Mouse (Mus musculus) midbrain, embryonic 12.5 days (tissue): ENCODE results near the gene Rbl1. TPM values are rescaled to one million over a fixed set of nuclear protein-coding genes. Genes with fewer than 3 reads are reported as not detected.
"Not testable (repeated sequence)": the region's sequence is repeated elsewhere in the genome, so short reads cannot be mapped to it uniquely, and the experiment has no call there.

ENCODE experiments used
- ATAC-seq: fragments of 200-750 bp; cut with Nextera tagmentation; 2 replicates; pipeline ENCODE4 v1.8.0; 2017; ENCODE audit warnings: low read depth, moderate TSS enrichment, moderate library complexity; ENCODE audit not compliant: low FRiP score
- H3K27ac ChIP-seq: fragments of 300-500 bp; sonication (generic); replicated peaks from 2 replicates; pipeline ENCODE4 v1.5.1; 2016; ENCODE audit warnings: mild to moderate bottlenecking
- H3K27me3 ChIP-seq: fragments of 300-500 bp; sonication (generic); 2 replicates; pipeline ENCODE4 v1.6.1; 2016; ENCODE audit warnings: mild to moderate bottlenecking
- H3K36me3 ChIP-seq: fragments of 300-500 bp; sonication (generic); 2 replicates; pipeline ENCODE4 v1.6.1; 2016
- H3K4me1 ChIP-seq: fragments of 300-500 bp; sonication (generic); 2 replicates; pipeline ENCODE4 v1.6.1; 2016
- H3K4me2 ChIP-seq: fragments of 300-500 bp; sonication (generic); replicated peaks from 2 replicates; pipeline ENCODE4 v1.6.1; 2016; ENCODE audit warnings: mild to moderate bottlenecking, moderate library complexity
- H3K4me3 ChIP-seq: fragments of 300-500 bp; sonication (generic); 2 replicates; pipeline ENCODE4 v1.5.1; 2016; ENCODE audit warnings: mild to moderate bottlenecking
- H3K9ac ChIP-seq: fragments of 300-500 bp; sonication (generic); replicated peaks from 2 replicates; pipeline ENCODE4 v1.6.1; 2016; ENCODE audit warnings: mild to moderate bottlenecking, moderate library complexity
- H3K9me3 ChIP-seq: fragments of 300-500 bp; sonication (generic); 2 replicates; pipeline ENCODE4 v1.6.1; 2016; ENCODE audit warnings: mild to moderate bottlenecking
- WGBS: fragments of 180-500 bp; shearing (Covaris S2); methylation state at CpG from one replicate; pipeline ENCODE4 v1.1.7; 2016; 5-methylcytosine and 5-hydroxymethylcytosine counted together
- polyA plus RNA-seq: library from polyadenylated mRNA; unstranded; fragments of >200 nt; fragmentation: Nextera tagmentation; extraction: Ambion mirVana; gene quantifications from 2 replicates; pipeline ENCODE4 v1.2.1, GENCODE M21; 2016

Rbl1 gene
- polyA plus RNA-seq, 1 experiment from 2014 or later, result 30.5 TPM

- Histone ChIP-seq H3K27me3 (no peaks in the 10 kb centered on the region), H3K9ac (no peak overlapping the region), H3K36me3 (peaks cover 36% of the 10 kb centered on the region), H3K27ac (no peak overlapping the region), H3K9me3 (no peaks in the 10 kb centered on the region), H3K4me3 (no peak overlapping the region), H3K4me2 (no peak overlapping the region), H3K4me1 (peaks cover 10% of the 10 kb centered on the region)
- no peak for ATAC-seq
- WGBS, result 89% methylated on average over 6 of the region's 6 CpGs
These were observed 3.1 kb downstream of the Rbl1 start for GRCm38 (mm10) chr2:157201081-157201830.

DNA sequence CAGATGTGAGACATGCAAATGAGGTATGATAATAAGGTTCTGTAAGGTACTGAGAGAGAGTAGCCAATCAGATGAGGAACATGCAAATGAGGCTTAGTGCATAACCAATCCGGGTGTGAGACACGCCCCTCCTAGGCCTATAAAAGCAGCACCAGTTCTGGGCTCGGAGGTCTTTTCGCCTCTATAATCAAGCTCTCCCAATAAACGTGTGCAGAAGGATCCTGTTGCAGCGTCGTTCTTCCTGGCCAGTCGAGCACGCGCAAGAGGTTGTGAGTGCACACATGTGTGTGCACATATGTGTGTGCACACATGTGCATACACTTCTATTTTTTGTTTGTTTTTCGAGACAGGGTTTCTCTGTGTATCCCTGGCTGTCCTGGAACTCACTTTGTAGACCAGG is 5.9 kb downstream of the Rbl1 start:
- H3K27me3 ChIP-seq, ATAC-seq: not testable (repeated sequence)

GRCm38 (mm10) chr2:157190651-157191050 is 13.7 kb downstream of the Rbl1 start:
- H3K4me3 ChIP-seq, result no peak overlapping the region
- no peak for ATAC-seq
- H3K36me3 ChIP-seq, result peaks cover 92% of the 10 kb centered on the region
- no peaks in the 10 kb centered on the region for H3K4me1 ChIP-seq
- 97% methylated on average over 4 of the region's 4 CpGs for WGBS
- H3K9ac ChIP-seq, result no peak overlapping the region
- no peak overlapping the region for H3K27ac ChIP-seq
- no peaks in the 10 kb centered on the region for H3K27me3 ChIP-seq
- no peaks in the 10 kb centered on the region for H3K9me3 ChIP-seq
- no peak overlapping the region for H3K4me2 ChIP-seq

More for the DNA sequence above, 5.9 kb downstream of the Rbl1 start:
- H3K27ac ChIP-seq, H3K9ac ChIP-seq, H3K4me2 ChIP-seq, H3K4me1 ChIP-seq, H3K9me3 ChIP-seq, H3K4me3 ChIP-seq: not testable (repeated sequence)
- WGBS, result 98% methylated on average over 11 of the region's 11 CpGs
- peaks cover 62% of the 10 kb centered on the region for H3K36me3 ChIP-seq

- Histone ChIP-seq H3K4me3 (no peak overlapping the region), H3K4me2 (no peak overlapping the region), H3K4me1 (no peaks in the 10 kb centered on the region), H3K27me3 (no peaks in the 10 kb centered on the region), H3K9me3 (no peaks in the 10 kb centered on the region), H3K9ac (no peak overlapping the region), H3K27ac (no peak overlapping the region), H3K36me3 (peaks cover 83% of the 10 kb centered on the region)
- ATAC-seq, result no peak
- WGBS, result 96% methylated on average over 4 of the region's 4 CpGs
These were observed 17.1 kb downstream of the Rbl1 start for GRCm38 (mm10) chr2:157187223-157187622.

DNA sequence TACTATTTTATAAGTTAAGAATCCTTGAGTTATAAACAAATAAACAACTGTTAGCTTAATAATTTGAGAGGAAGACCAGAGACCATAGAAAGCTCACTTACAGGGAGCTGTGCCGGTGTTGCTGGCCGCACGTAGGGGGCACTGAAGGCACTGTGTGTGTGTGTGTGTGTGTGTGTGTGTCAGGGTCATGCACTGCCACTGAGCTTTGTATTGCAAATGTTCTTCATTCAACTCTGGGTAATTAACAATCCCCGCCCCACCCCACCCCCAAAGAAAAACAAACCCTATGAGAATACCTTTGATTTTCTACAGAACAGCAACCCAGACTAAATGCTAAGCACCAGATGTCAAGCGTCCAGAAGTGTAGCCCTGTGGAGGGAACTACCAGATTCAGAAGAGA is 17.8 kb downstream of the Rbl1 start:
- Histone ChIP-seq H3K4me3 (no peak overlapping the region), H3K9me3 (no peaks in the 10 kb centered on the region), H3K27ac (no peak overlapping the region), H3K4me1 (no peaks in the 10 kb centered on the region), H3K27me3 (no peaks in the 10 kb centered on the region), H3K36me3 (peaks cover 81% of the 10 kb centered on the region), H3K4me2 (no peak overlapping the region), H3K9ac (no peak overlapping the region)
- no peak for ATAC-seq
- 57% methylated on average over 5 of the region's 5 CpGs for WGBS

DNA sequence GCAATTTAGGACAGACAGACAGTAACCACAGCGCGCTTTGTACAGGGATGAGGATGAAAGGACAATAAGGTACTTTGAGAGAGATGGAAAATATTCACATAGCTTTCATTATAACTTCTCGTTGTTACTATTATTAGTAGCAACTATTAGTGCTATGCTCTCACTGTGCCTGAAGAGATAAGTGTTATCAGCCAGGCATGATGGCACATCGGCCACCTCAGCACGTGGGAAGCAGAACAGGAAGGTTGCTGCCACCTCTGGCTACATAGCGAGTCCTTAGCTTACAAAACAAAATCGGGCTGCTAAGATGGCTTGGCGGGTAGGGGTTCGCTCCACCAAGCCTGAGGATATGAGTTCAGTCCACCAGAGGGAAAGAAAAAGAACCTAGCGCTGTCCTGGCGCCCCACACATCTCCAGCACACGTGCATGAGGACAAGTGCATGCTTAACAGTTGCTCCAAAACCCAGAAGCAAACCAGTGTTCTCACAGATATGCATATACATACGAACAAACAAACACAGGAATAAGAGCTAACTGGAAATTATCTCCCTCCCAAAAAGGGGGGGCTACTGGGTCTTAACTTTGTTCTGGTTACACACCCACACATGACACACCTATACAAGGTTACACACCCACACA is 19.2 kb downstream of the Rbl1 start:
- WGBS, result 91% methylated on average over 13 of the region's 13 CpGs
- no peak for ATAC-seq

DNA sequence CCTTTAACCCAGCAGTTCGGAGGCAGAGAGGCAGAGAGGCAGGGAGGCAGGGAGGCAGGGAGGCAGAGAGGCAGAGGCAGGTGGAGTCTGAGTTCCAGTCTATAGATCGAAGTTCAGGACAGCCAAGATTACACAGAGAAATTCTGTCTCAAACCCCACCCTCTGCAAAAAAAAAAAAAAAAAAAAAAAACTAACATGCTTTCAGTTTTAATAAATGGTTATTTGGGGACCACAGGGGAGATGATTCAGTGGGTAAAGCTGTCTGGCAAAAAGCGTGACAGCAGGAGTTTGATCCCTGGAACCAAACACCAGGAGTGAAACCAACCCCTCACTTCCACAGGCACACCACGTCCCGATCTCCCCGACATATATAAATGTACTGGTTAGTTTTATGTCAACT is 26.2 kb downstream of the Rbl1 start:
- H3K9me3 ChIP-seq, result no peaks in the 10 kb centered on the region
- ATAC-seq, result no peak
- H3K4me3 ChIP-seq, result no peak overlapping the region
- H3K27me3 ChIP-seq, result no peaks in the 10 kb centered on the region
- H3K4me1 ChIP-seq, result no peaks in the 10 kb centered on the region
- no peak overlapping the region for H3K27ac ChIP-seq
- no peak overlapping the region for H3K9ac ChIP-seq
- 88% methylated on average over 6 of the region's 6 CpGs for WGBS
- H3K4me2 ChIP-seq, result no peak overlapping the region
- H3K36me3 ChIP-seq, result peaks cover 54% of the 10 kb centered on the region

More for the DNA sequence above, 19.2 kb downstream of the Rbl1 start:
- Histone ChIP-seq H3K27me3 (no peaks in the 10 kb centered on the region), H3K4me2 (no peak overlapping the region), H3K27ac (no peak overlapping the region), H3K9ac (no peak overlapping the region), H3K36me3 (peaks cover 67% of the 10 kb centered on the region), H3K9me3 (no peaks in the 10 kb centered on the region), H3K4me1 (no peaks in the 10 kb centered on the region), H3K4me3 (no peak overlapping the region)

DNA sequence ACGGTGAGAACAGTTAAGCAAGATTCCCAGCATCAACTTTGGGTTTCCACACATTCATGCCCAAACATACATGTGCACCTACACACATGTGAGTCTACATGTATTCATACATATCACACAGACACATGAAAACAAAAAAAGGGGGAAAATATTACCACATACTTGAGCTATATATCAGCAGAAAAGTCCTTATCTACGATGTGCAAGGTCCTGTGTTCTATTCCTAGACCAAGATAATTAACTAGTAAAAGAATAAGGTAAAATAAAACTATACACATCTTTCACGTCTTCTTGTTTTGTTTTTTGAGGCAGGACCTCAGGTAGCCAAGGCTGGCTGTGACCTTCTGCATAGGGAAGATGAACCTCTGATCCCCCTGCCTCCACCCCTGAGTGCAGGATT is 28.1 kb downstream of the Rbl1 start:
- ATAC-seq, result no peak
- Histone ChIP-seq H3K36me3 (peaks cover 50% of the 10 kb centered on the region), H3K4me2 (no peak overlapping the region), H3K4me3 (no peak overlapping the region), H3K27ac (no peak overlapping the region), H3K9ac (no peak overlapping the region), H3K4me1 (no peaks in the 10 kb centered on the region), H3K27me3 (no peaks in the 10 kb centered on the region), H3K9me3 (no peaks in the 10 kb centered on the region)
- WGBS, result 97% methylated on average over 3 of the region's 3 CpGs

- Histone ChIP-seq H3K27ac (no peak overlapping the region), H3K36me3 (peaks cover 53% of the 10 kb centered on the region), H3K4me3 (no peak overlapping the region), H3K9me3 (no peaks in the 10 kb centered on the region), H3K27me3 (no peaks in the 10 kb centered on the region), H3K4me2 (no peak overlapping the region), H3K4me1 (peaks cover 11% of the 10 kb centered on the region; the same call in 1 of the 2 replicates), H3K9ac (no peak overlapping the region)
- ATAC-seq, result no peak
- 78% methylated on average over 5 of the region's 5 CpGs for WGBS
These were observed 29.9 kb downstream of the Rbl1 start for GRCm38 (mm10) chr2:157174416-157174815.

DNA sequence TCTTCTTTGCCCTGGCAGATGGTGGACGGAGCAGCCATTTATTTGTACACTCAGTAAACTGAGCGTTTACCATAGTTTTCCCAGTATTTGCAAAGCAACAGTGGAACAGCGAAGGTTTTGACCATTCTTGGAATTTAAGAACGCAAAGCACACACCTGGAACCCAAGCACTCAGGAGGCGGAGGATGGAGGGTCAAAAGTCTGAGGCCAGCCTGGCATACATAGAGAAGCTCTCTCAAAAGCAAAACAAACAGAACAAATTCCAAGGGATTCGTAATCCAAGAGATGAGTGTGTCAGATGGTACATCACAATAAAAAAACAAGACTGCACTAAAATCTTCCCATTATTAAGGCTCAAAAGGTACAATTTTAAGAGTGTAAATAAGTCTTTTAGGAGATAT is 30.8 kb downstream of the Rbl1 start:
- H3K4me3 ChIP-seq, result no peak overlapping the region
- H3K9me3 ChIP-seq, result no peaks in the 10 kb centered on the region
- no peak overlapping the region for H3K9ac ChIP-seq
- no peak overlapping the region for H3K4me2 ChIP-seq
- no peak for ATAC-seq
- H3K27ac ChIP-seq, result no peak overlapping the region
- H3K27me3 ChIP-seq, result no peaks in the 10 kb centered on the region
- whole genome bisulfite sequencing, result 92% methylated on average over 6 of the region's 6 CpGs
- peaks cover 11% of the 10 kb centered on the region; the same call in 1 of the 2 replicates for H3K4me1 ChIP-seq
- peaks cover 59% of the 10 kb centered on the region for H3K36me3 ChIP-seq

GRCm38 (mm10) chr2:157172984-157173383 is 31.4 kb downstream of the Rbl1 start:
- Histone ChIP-seq H3K4me2 (no peak overlapping the region), H3K36me3 (peaks cover 61% of the 10 kb centered on the region), H3K9ac (no peak overlapping the region), H3K27me3 (no peaks in the 10 kb centered on the region), H3K9me3 (no peaks in the 10 kb centered on the region), H3K4me1 (peaks cover 11% of the 10 kb centered on the region; the same call in 1 of the 2 replicates), H3K27ac (no peak overlapping the region), H3K4me3 (no peak overlapping the region)
- WGBS, result 95% methylated on average over 6 of the region's 6 CpGs
- no peak for ATAC-seq

DNA sequence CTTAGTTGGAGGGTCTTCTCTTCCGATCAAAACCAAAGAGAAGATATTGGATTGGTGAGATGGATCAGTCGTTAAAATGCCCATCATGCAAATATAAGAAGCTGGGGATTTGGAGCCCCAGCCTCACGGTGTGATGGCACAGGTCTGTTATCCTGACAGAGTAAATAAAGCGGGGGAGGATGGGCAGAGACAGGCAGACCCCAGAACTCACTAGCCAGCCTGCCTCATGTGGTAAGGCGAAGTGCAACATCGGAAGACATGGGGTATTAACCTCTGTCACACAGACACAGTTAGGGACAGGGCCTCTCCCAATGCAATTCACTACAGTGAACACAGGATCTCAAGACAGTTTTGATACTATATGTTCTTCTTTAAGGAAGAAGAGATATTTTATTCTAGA is 33.7 kb downstream of the Rbl1 start:
- H3K36me3 ChIP-seq, result peaks cover 62% of the 10 kb centered on the region
- H3K4me3 ChIP-seq, result no peak overlapping the region
- peak overlapping the region; percentile 60 for H3K27ac ChIP-seq
- H3K9ac ChIP-seq, result no peak overlapping the region; the same call in 1 of the 2 replicates
- H3K4me1 ChIP-seq, result peaks cover 11% of the 10 kb centered on the region; the same call in 1 of the 2 replicates
- WGBS, result 25% methylated on average over 6 of the region's 6 CpGs
- no peak for ATAC-seq
- H3K9me3 ChIP-seq, result no peaks in the 10 kb centered on the region
- H3K27me3 ChIP-seq, result no peaks in the 10 kb centered on the region
- 0 out of 2 replicates have a peak overlapping the region, but pooled peaks have one; percentile 4 for H3K4me2 ChIP-seq
